Mouse (Mus musculus) C2C12 (cell line): ENCODE data around the gene Galntl5. TPM values are rescaled to one million over a fixed set of nuclear protein-coding genes. Genes with fewer than 3 reads are reported as not detected.

ENCODE experiments used
- H3K27me3 ChIP-seq: one replicate; pipeline ENCODE4 v1.6.1; 2011; ENCODE audit not compliant: control insufficient read depth, insufficient read depth, insufficient read length
- H3K36me3 ChIP-seq: one replicate; pipeline ENCODE4 v1.6.1; 2011; ENCODE audit not compliant: control insufficient read depth, insufficient read depth
- H3K4me3 ChIP-seq: one replicate; pipeline ENCODE4 v1.5.1; 2011; ENCODE audit warnings: mild to moderate bottlenecking, control low read depth; ENCODE audit not compliant: poor library complexity, insufficient read depth, severe bottlenecking
- H3K79me2 ChIP-seq: one replicate; pipeline ENCODE4 v1.6.1; 2011; ENCODE audit not compliant: control insufficient read depth, insufficient read depth
- H3K79me3 ChIP-seq: one replicate; pipeline ENCODE4 v1.6.1; 2011; ENCODE audit warnings: low read depth, control low read depth
- H3ac ChIP-seq: one replicate; pipeline ENCODE3; 2011; ENCODE audit warnings: low read depth; ENCODE audit not compliant: control insufficient read depth, insufficient read length
- CEBPB ChIP-seq: IDR thresholded peaks from one replicate; pipeline ENCODE4 v1.6.1; 2011; ENCODE audit warnings: low read depth, mild to moderate bottlenecking, control low read depth, moderate library complexity
- CTCF ChIP-seq: IDR thresholded peaks from one replicate; pipeline ENCODE4 v1.5.1; 2011; ENCODE audit not compliant: control insufficient read depth, insufficient read depth, insufficient read length
- FOSL1 ChIP-seq: IDR thresholded peaks from one replicate; pipeline ENCODE4 v1.8.0; 2011; ENCODE audit warnings: mild to moderate bottlenecking, low read length; ENCODE audit not compliant: poor library complexity, insufficient read depth, severe bottlenecking
- MAX ChIP-seq: IDR thresholded peaks from one replicate; pipeline ENCODE4 v1.6.1; 2011; ENCODE audit warnings: mild to moderate bottlenecking, control low read depth
- MYOD1 ChIP-seq: IDR thresholded peaks from one replicate; pipeline ENCODE4 v1.6.1; 2011; ENCODE audit warnings: low read depth; ENCODE audit not compliant: control insufficient read depth, insufficient read length
- MYOG ChIP-seq: IDR thresholded peaks from one replicate; pipeline ENCODE4 v1.6.1; 2011; ENCODE audit not compliant: control insufficient read depth, insufficient read length; ENCODE audit errors: extremely low read depth
- USF1 ChIP-seq: IDR thresholded peaks from one replicate; pipeline ENCODE4 v1.6.1; 2011; ENCODE audit warnings: low read depth, mild to moderate bottlenecking, control low read depth, moderate library complexity
- microRNA-seq: library from miRNA; unstranded; fragments of <30 nt; microRNA quantifications from one replicate; pipeline ENCODE4, GENCODE M21; 2019; ENCODE audit warnings: borderline microRNAs expressed
- polyA plus RNA-seq: library from polyadenylated mRNA; unstranded; fragments of >200 nt; fragmentation: generic; extraction: Trizol; gene quantifications from one replicate; pipeline ENCODE4 v1.2.1, GENCODE M21; 2012; ENCODE audit warnings: missing spikeins

Gene Galntl5
- polyA plus RNA-seq, 1 experiment, result not detected

GRCm38 (mm10) chr5:25261452-25261851, 80.2 kb downstream of the Galntl5 start:
- Histone ChIP-seq H3K27me3 (no peaks in the 10 kb centered on the region), H3ac (no peak overlapping the region), H3K4me3 (no peak overlapping the region), H3K79me2 (no peaks in the 10 kb centered on the region), H3K36me3 (peaks cover 14% of the 10 kb centered on the region), H3K79me3 (no peaks in the 10 kb centered on the region)
- TF ChIP-seq MYOG (no peak), CTCF (no peak), MAX (no peak), CEBPB (no peak), MYOD1 (no peak), FOSL1 (no peak), USF1 (no peak)

- no peaks in the 10 kb centered on the region for H3K27me3 ChIP-seq
- H3K79me2 ChIP-seq, result no peaks in the 10 kb centered on the region
- no peak overlapping the region for H3K4me3 ChIP-seq
- peaks cover 15% of the 10 kb centered on the region for H3K36me3 ChIP-seq
- H3ac ChIP-seq, result no peak overlapping the region
- TF ChIP-seq MYOG, result no peak
- no peak for TF ChIP-seq CEBPB
- no peak for TF ChIP-seq MYOD1
- no peak for TF ChIP-seq CTCF
- no peak for TF ChIP-seq MAX
- H3K79me3 ChIP-seq, result no peaks in the 10 kb centered on the region
Measured at GRCm38 (mm10) chr5:25262266-25262665, 81.0 kb downstream of the Galntl5 start.

- Histone ChIP-seq H3K27me3 (no peaks in the 10 kb centered on the region), H3ac (no peak overlapping the region), H3K79me3 (no peaks in the 10 kb centered on the region), H3K4me3 (no peak overlapping the region), H3K79me2 (no peaks in the 10 kb centered on the region), H3K36me3 (peaks cover 26% of the 10 kb centered on the region)
- TF ChIP-seq MYOG, result no peak
- no peak for TF ChIP-seq MYOD1
- TF ChIP-seq MAX, result no peak
- no peak for TF ChIP-seq USF1
- TF ChIP-seq CTCF, result no peak
- TF ChIP-seq CEBPB, result no peak
- no peak for TF ChIP-seq FOSL1
Measured at GRCm38 (mm10) chr5:25268258-25268888, 87.1 kb downstream of the Galntl5 start.

Small RNA genes within 50 kb of the gene (microRNA-seq; reads per million reads assigned to microRNA genes)
- not detected for gene Gm26051

Other genes starting within 250 kb of the Galntl5 start
- 6.2 TPM for gene Prkag2, start 80.8 kb upstream of the Galntl5 start, polyA plus RNA-seq
- gene Galnt11, start 40.4 kb downstream of the Galntl5 start, polyA plus RNA-seq, result 9.1 TPM
- gene E130116L18Rik, start 41.7 kb downstream of the Galntl5 start, polyA plus RNA-seq, result not detected